Mouse (Mus musculus) Patski (cell line): ENCODE results near the gene B3gnt2. TPM values are rescaled to one million over a fixed set of nuclear protein-coding genes. Genes with fewer than 3 reads are reported as not detected.

Source experiments
- ATAC-seq: fragments of 100-300 bp; one replicate; pipeline ENCODE4 v1.8.0; 2021
- CTCF ChIA-PET: fragments of 350-600 bp; sonication (Branson Sonifier 250); formaldehyde crosslinking; loops from one replicate; lab custom pipeline; 2022; ENCODE audit warnings: inconsistent platforms; lab: Charles Lee
- POLR2A ChIA-PET: fragments of 350-600 bp; sonication (Branson Sonifier 250); formaldehyde crosslinking; loops from one replicate; lab custom pipeline; 2022; ENCODE audit warnings: antibody characterized with exemption, inconsistent platforms; lab: Charles Lee
- DNase-seq: peaks from one replicate; pipeline ENCODE4 v3.0.0-alpha.2; 2011; ENCODE audit warnings: low read depth, low spot score
- H3K27me3 ChIP-seq: fragments of 371-371 bp; one replicate; pipeline ENCODE4 v1.5.1; 2021
- CTCF ChIP-seq: fragments of 100-300 bp; IDR thresholded peaks from one replicate; pipeline ENCODE4 v1.5.1; 2021
- in situ Hi-C: fragments of 300-500 bp; cut with MboI; formaldehyde crosslinking; loops from 3 replicates; pipeline ENCODE4 v1.11.1; 2018; ENCODE audit warnings: low pct_unique_long_range_greater_than_20kb, mixed read lengths
- polyA plus RNA-seq: library from polyadenylated mRNA; unstranded; gene quantifications from one replicate; pipeline ENCODE4 v1.2.3, GENCODE M21; 2021

The B3gnt2 gene
- 20.3 TPM for polyA plus RNA-seq

DNA sequence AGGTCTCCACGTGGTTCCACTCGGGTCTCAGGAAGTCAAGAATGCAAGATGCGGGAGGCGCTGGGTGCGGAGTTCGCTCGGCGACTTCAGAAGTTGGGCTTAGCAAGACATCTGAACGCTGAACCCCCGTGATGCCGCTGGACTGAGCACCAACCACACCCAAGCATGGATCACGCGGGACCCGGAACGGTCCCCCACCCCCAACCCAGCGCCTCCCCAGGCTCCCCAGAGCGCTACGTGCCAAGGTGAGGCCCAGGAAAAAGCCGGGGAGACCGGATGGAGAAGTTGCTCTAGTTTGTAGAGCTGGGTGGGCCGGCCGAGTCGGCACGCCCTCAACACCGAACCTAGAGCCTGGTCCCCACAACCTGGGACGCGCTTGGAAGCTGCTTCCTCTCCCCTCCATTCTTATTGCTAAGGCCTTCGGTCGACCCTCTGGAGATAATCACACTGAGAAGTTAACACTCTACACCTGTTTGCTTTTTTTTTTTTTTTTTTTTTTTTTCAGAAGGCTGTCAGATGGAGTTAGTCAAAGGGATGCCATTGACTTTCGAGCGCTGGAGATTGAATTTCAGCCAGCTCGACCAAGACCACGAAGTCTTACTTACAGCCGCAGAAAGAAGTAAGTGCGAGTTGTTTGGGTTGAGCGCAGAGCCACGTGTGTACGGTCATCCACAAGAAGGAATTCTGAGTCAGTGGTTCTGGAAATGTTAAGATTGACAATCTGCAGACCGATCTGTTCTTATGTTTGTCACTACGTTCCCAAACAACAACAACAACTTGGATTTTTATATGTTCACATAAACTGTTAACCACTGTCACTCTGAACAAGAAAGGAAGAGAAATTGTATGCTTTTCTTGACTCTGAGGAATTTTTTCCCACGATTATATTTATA lies at the start of gene B3gnt2:
Gene B3gnt2 (minus strand): TSS at position 627 of the 893 bp plus-strand sequence.
- H3K27me3 ChIP-seq, result no peaks in the 10 kb centered on the region
- ATAC-seq (no peak), DNase-seq (no peak)
- ChIA-PET POLR2A (interaction anchor here (0.6 to 1.4 kb wide), 7 partner anchors 11 to 233 kb away, joined by 3 to 6 read pairs (median 3); no protein-coding TSS in a partner anchor), CTCF (interaction anchor here (1.0 to 1.2 kb wide), 4 partner anchors 8 to 96 kb away, joined by 3 to 6 read pairs (median 3); no protein-coding TSS in a partner anchor)
- in situ Hi-C loops, result loop anchor here (5.0 kb wide), 1 partner anchor 223 kb away; no protein-coding TSS in a partner anchor
- TF ChIP-seq CTCF, result no peak

DNA sequence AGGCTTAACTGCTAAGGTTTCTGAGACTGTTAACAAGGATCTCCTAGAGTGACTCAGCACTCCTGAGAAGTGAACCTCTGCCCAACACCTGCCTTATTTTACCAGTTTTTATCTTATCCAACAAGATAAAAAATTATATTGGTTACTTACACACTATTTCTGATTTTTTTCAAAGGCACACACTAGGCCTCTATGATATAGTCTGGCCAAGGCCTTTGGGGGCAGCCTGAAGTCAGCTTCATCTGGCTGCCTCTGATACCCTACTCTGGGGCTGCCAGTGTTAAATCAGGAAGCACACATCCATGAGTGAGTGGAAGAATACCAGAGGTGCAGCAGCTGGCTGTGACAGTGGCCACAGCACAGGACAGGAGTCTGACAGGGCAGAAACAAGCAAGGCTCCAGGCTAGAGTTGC lies 45.7 kb upstream of the B3gnt2 start:
- no peaks in the 10 kb centered on the region for H3K27me3 ChIP-seq
- TF ChIP-seq CTCF, result no peak
- POLR2A ChIA-PET, result interaction anchor here (0.7 kb wide), 1 partner anchor 49 kb away, joined by 3 read pairs; no protein-coding TSS in a partner anchor
- in situ Hi-C loops, result no loop called here
- CTCF ChIA-PET, result no interaction called here
- DNase-seq, result no peak
- ATAC-seq, result no peak

DNA sequence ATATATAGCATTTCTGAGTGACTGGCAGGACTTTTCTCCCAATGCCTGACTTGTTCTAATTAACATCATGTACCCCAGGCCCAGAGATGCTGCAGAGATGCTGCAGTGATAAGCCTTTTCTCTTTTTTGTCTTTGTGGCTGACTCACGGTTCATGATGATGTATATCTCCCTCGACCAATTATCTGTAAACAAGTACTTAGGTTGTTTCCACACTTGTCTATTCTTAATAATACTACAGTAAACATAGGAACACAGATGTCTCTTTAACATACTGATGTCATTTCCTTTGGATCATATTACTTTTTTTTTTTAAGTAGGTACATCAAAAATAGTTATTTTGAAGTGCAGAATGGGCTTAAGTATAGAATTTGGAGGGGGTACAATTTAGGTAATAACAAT lies 42.2 kb upstream of the B3gnt2 start:
- DNase-seq (no peak), ATAC-seq (no peak)
- CTCF ChIA-PET, result interaction anchor here (1.7 kb wide), 1 partner anchor 10 kb away, joined by 5 read pairs; no protein-coding TSS in a partner anchor
- in situ Hi-C loops, result no loop called here
- no peak for TF ChIP-seq CTCF
- no peaks in the 10 kb centered on the region for H3K27me3 ChIP-seq
- POLR2A ChIA-PET, result no interaction called here

DNA sequence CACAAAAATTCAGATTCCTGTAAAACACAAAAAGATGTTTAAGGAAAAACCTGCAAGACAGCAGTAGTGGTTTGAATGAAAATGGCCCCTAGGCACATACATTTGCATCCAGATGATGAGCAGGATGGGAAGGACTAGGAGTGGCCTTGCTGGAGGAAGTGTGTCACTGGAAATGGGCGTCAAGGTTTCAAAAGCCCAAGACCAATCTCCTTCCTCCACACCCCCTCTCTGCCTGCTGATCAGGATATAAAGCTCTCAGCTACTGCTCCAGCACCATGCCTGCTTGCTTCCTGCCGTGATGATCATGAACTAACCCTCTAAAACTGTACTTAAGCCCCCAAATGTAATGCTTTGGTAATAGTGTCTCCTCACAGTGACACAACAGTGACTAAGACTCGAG lies 39.3 kb upstream of the B3gnt2 start:
- DNase-seq, result no peak
- in situ Hi-C loops, result no loop called here

DNA sequence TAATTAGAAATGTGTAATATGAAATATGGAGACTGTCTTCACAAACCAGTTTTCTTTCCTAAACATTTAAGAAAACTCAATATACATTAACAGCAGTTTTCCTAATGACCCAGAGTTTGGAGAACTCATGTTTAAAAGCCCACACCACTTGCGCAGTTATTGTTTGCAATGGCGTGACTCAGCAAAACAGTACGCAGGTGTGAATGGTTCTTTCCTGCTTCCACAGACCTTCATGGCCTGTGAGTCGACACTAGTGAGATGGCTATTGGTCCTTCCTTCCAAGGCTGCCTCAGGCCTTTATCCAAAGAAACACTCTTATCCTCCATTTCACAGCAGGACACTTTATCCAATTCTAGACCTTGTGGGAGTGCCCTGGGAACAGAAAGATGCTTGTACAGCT lies 36.9 kb upstream of the B3gnt2 start:
- no peak for TF ChIP-seq CTCF
- ChIA-PET POLR2A (no interaction called here), CTCF (interaction anchor here (1.2 to 1.6 kb wide), 2 partner anchors 30 to 41 kb away, joined by 3 to 6 read pairs; no protein-coding TSS in a partner anchor)
- ATAC-seq (no peak), DNase-seq (no peak)
- no peaks in the 10 kb centered on the region for H3K27me3 ChIP-seq
- in situ Hi-C loops, result no loop called here

More for the DNA sequence above, 39.3 kb upstream of the B3gnt2 start:
- no peak for ATAC-seq
- no peak for TF ChIP-seq CTCF
- ChIA-PET CTCF (interaction anchor here (0.6 to 1.2 kb wide), 3 partner anchors 13 to 164 kb away, joined by 3 read pairs; no protein-coding TSS in a partner anchor), POLR2A (no interaction called here)
- no peaks in the 10 kb centered on the region for H3K27me3 ChIP-seq

DNA sequence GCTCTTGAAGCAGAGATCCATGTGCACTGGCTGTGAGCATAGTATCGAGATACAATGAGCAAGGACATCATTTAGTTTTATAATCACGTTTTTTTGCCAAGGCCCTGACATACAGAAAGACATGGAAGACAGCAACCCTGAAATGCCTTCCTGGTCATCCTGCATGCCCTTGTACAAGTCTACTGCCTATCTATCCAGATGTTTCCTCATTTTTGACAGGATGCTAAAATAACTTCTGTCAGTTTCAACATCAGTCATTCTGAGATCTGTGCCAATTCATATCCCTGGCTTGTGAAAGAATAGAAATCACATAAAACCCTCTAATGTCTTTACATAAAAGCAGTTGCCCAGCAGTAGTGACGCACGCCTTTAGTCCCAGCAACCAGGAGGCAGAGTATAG lies 36.4 kb upstream of the B3gnt2 start:
- in situ Hi-C loops, result no loop called here
- ATAC-seq (no peak), DNase-seq (no peak)
- ChIA-PET POLR2A (no interaction called here), CTCF (interaction anchor here (1.6 kb wide), 1 partner anchor 29 kb away, joined by 6 read pairs; no protein-coding TSS in a partner anchor)
- no peaks in the 10 kb centered on the region for H3K27me3 ChIP-seq
- no peak for TF ChIP-seq CTCF

DNA sequence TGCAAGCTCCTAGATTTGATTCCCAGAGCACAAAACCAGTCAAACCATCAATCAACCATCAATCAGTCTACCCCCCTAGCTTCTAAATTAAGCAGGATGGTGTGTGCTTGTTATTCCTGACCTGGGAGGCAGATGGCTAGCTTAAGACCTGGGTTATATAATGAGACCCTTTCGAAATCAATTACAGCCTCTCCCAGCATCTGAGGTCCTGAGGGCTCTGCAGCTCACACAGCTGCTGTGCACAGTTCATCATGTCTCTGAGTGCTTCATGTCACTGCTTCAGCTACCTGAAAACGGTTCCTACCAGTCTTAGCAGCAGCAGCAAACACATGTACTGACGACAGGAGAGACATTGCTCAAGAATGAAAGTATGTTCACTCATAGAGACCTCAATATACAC lies 32.3 kb upstream of the B3gnt2 start:
- in situ Hi-C loops, result no loop called here
- TF ChIP-seq CTCF, result no peak
- DNase-seq (no peak), ATAC-seq (no peak)
- ChIA-PET CTCF (interaction anchor here (1.0 to 1.8 kb wide), 3 partner anchors 11 to 30 kb away, joined by 3 to 5 read pairs (median 3); no protein-coding TSS in a partner anchor), POLR2A (no interaction called here)
- H3K27me3 ChIP-seq, result no peaks in the 10 kb centered on the region

DNA sequence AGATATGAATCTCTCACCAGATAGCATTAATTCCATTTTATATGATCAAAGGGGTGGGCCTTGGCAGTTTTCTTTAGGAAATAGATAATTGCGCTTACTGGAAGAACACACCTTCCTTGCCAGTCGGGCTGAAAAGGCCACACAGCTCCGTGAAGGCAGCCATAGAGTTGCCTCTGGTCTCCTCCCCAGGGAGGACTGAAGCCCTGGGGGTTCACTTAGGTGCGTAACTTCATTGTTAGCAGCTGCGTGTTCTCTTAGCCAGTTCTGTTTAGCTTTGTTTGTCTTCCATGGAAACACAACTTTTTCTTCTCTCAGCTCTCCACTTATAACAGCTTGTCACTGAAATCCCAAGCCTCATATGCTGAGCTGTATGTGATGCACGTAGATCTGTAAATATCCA lies 31.7 kb upstream of the B3gnt2 start:
- CTCF ChIA-PET, result interaction anchor here (1.0 to 1.8 kb wide), 3 partner anchors 11 to 30 kb away, joined by 3 to 5 read pairs (median 3); no protein-coding TSS in a partner anchor
- in situ Hi-C loops, result no loop called here

DNA sequence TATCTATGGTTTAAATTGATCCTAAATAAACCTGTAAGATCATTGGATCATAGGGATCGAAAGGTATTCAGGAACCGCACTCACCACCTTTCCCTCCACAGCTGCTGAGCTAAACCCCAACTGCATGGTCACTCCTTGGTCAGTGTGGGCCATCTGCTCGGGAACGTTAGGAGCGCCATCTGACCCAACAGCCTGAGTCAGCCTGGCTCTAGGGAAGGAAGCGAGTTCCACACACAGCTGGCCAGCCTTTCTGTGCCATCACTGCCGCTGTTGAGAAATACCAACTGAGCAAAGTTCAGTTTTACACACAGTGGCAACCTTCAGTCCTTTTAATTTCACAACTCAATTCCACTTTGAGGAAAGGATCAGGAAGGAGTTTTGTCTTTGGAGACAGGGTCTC lies 31.1 kb upstream of the B3gnt2 start:
- POLR2A ChIA-PET, result no interaction called here
- no peak for TF ChIP-seq CTCF
- no peaks in the 10 kb centered on the region for H3K27me3 ChIP-seq
- CTCF ChIA-PET, result interaction anchor here (1.1 to 1.8 kb wide), 2 partner anchors 12 to 29 kb away, joined by 3 to 5 read pairs; no protein-coding TSS in a partner anchor
- in situ Hi-C loops, result no loop called here
- ATAC-seq (no peak), DNase-seq (no peak)

More for the DNA sequence above, 31.7 kb upstream of the B3gnt2 start:
- no peaks in the 10 kb centered on the region for H3K27me3 ChIP-seq
- ATAC-seq (no peak), DNase-seq (no peak)
- POLR2A ChIA-PET, result no interaction called here
- TF ChIP-seq CTCF, result no peak

DNA sequence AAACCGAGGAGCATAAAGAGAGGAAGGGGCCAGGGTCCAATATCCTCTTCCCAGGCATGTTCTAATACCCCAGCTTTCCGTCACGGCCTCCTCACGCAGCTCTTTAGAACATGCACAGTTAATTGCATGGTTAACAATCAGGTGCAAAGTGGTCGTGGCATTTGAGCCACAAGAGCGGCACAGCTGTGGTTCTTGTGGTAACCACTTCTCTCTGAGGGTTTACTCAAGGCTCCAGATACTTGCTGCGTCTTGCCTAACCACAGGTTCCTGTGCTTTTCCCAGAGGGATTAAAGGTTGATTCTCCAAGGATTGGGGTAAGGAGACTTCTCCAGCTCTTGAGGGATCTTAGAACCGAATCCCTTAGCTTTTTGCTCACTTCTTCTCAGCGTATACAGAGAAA lies 30.5 kb upstream of the B3gnt2 start:
- ATAC-seq (no peak), DNase-seq (no peak)
- ChIA-PET CTCF (interaction anchor here (0.9 to 1.0 kb wide), 2 partner anchors 19 to 46 kb away, joined by 3 read pairs; no protein-coding TSS in a partner anchor), POLR2A (interaction anchor here (1.2 kb wide), 1 partner anchor 19 kb away, joined by 3 read pairs; no protein-coding TSS in a partner anchor)
- in situ Hi-C loops, result no loop called here
- TF ChIP-seq CTCF, result no peak
- H3K27me3 ChIP-seq, result no peaks in the 10 kb centered on the region
